Mouse (Mus musculus) spleen, adult 18-20 months (tissue): ENCODE measurements around the gene Emx2.

Source experiments
- DNase-seq, 2 experiments: peaks; one replicate each; pipeline ENCODE4 v3.0.0; 2022; ENCODE audit warnings: mixed read lengths in 2 of 2

Emx2 gene

GRCm38 (mm10) chr19:59457951-59458742, at the start of gene Emx2:
Emx2 (plus strand) TSS chr19:59458372.
- no peak for DNase-seq

- no peak for DNase-seq
Measured at GRCm38 (mm10) chr19:59414128-59414527, 44.0 kb upstream of the Emx2 start.

- DNase-seq, result peak; percentile 55 to 86
Measured at GRCm38 (mm10) chr19:59418024-59418423, 40.1 kb upstream of the Emx2 start.

- no peak for DNase-seq
Measured at GRCm38 (mm10) chr19:59418671-59419070, 39.5 kb upstream of the Emx2 start.

GRCm38 (mm10) chr19:59422393-59422792, 35.8 kb upstream of the Emx2 start:
- DNase-seq, result no peak

GRCm38 (mm10) chr19:59423685-59424084, 34.5 kb upstream of the Emx2 start:
- DNase-seq, result no peak

- DNase-seq, result no peak
Measured at GRCm38 (mm10) chr19:59424975-59425374, 33.2 kb upstream of the Emx2 start.

GRCm38 (mm10) chr19:59432286-59432685, 25.9 kb upstream of the Emx2 start:
- no peak for DNase-seq

- DNase-seq, result no peak
Measured at GRCm38 (mm10) chr19:59450561-59451135, 7.5 kb upstream of the Emx2 start.

GRCm38 (mm10) chr19:59451441-59451951, 6.7 kb upstream of the Emx2 start:
- no peak for DNase-seq

GRCm38 (mm10) chr19:59452321-59452720, 5.9 kb upstream of the Emx2 start:
- DNase-seq, result no peak

GRCm38 (mm10) chr19:59453591-59453990, 4.6 kb upstream of the Emx2 start:
- no peak for DNase-seq

GRCm38 (mm10) chr19:59454196-59454595, 4.0 kb upstream of the Emx2 start:
- DNase-seq, result peak; percentile 28 to 71

- DNase-seq, result no peak
Measured at GRCm38 (mm10) chr19:59455671-59456070, 2.5 kb upstream of the Emx2 start.

- no peak for DNase-seq
Measured at GRCm38 (mm10) chr19:59457011-59457945, 894 bp upstream of the Emx2 start.

- DNase-seq, result no peak
Measured at GRCm38 (mm10) chr19:59458743-59459135, 567 bp downstream of the Emx2 start.

- no peak for DNase-seq
Measured at GRCm38 (mm10) chr19:59459158-59459781, 1.1 kb downstream of the Emx2 start.

- no peak for DNase-seq
Measured at GRCm38 (mm10) chr19:59459811-59460241, 1.7 kb downstream of the Emx2 start.

GRCm38 (mm10) chr19:59460328-59461115, 2.4 kb downstream of the Emx2 start:
- DNase-seq, result no peak

- DNase-seq, result no peak
Measured at GRCm38 (mm10) chr19:59461481-59462421, 3.6 kb downstream of the Emx2 start.
